Mouse (Mus musculus) ES-E14 (cell line): ENCODE data around the gene Clec16a. TPM values are rescaled to one million over a fixed set of nuclear protein-coding genes. Genes with fewer than 3 reads are reported as not detected.

Source experiments
- DNase-seq: peaks from one replicate; pipeline ENCODE4 v3.0.0-alpha.2; 2013; ENCODE audit warnings: low read depth, low spot score
- H3K27ac ChIP-seq: 2 replicates; pipeline ENCODE4 v1.5.1; 2012; ENCODE audit warnings: low read depth, mild to moderate bottlenecking, low read length, moderate library complexity, mixed read lengths; ENCODE audit not compliant: poor library complexity, insufficient read depth, severe bottlenecking
- H3K36me3 ChIP-seq: 2 replicates; pipeline ENCODE4 v1.6.1; 2012; ENCODE audit warnings: mild to moderate bottlenecking, low read length, moderate library complexity, mixed read lengths; ENCODE audit not compliant: control insufficient read depth, poor library complexity, insufficient read depth, severe bottlenecking
- H3K4me1 ChIP-seq, 2 experiments: fragments of 150-350 bp in 1 of 2; sonication (generic) in 1 of 2; 2 replicates each; pipeline ENCODE4 v1.6.1; 2012; ENCODE audit warnings: low read length in 2 of 2, mild to moderate bottlenecking in 1 of 2, mixed read lengths in 1 of 2; ENCODE audit not compliant: control insufficient read depth in 2 of 2, insufficient read depth in 2 of 2, poor library complexity in 1 of 2
- H3K4me3 ChIP-seq, 2 experiments: fragments of 150-350 bp in 1 of 2; sonication (generic) in 1 of 2; 2 replicates each; pipeline ENCODE4 v1.5.1; 2012; ENCODE audit warnings: low read length in 2 of 2, low read depth in 1 of 2, mild to moderate bottlenecking in 1 of 2, mixed read lengths in 1 of 2; ENCODE audit not compliant: insufficient read depth in 1 of 2, poor library complexity in 1 of 2, severe bottlenecking in 1 of 2
- H3K9ac ChIP-seq: 2 replicates; pipeline ENCODE4 v1.6.1; 2012; ENCODE audit warnings: low read depth, mild to moderate bottlenecking, low read length, mixed read lengths; ENCODE audit not compliant: poor library complexity, insufficient read depth, severe bottlenecking
- H3K9me3 ChIP-seq: fragments of 150-350 bp; sonication (generic); 2 replicates; pipeline ENCODE4 v1.6.1; 2012; ENCODE audit warnings: low read depth, mild to moderate bottlenecking, low read length; ENCODE audit not compliant: control insufficient read depth, insufficient read depth
- CHD2 ChIP-seq: IDR thresholded peaks from 2 replicates; pipeline ENCODE4 v1.6.1; 2014; ENCODE audit warnings: mild to moderate bottlenecking, low read depth, low read length, inconsistent platforms
- HCFC1 ChIP-seq: IDR thresholded peaks from 2 replicates; pipeline ENCODE4 v1.6.1; 2012; ENCODE audit warnings: low read length, inconsistent platforms, borderline replicate concordance; ENCODE audit not compliant: insufficient read depth
- MAFK ChIP-seq: IDR thresholded peaks from 2 replicates; pipeline ENCODE4 v1.6.1; 2014; ENCODE audit warnings: mild to moderate bottlenecking, low read depth, low read length, inconsistent platforms; ENCODE audit not compliant: insufficient read depth
- ZC3H11A ChIP-seq: IDR thresholded peaks from 2 replicates; pipeline ENCODE4 v1.6.1; 2012; ENCODE audit warnings: low read depth, mild to moderate bottlenecking, inconsistent platforms, low read length, borderline replicate concordance
- ZNF384 ChIP-seq: IDR thresholded peaks from 2 replicates; pipeline ENCODE4 v1.6.1; 2012; ENCODE audit warnings: low read depth, low read length, inconsistent platforms
- in situ Hi-C, 2 experiments: fragments of 600-800 bp; cut with MboI; formaldehyde crosslinking; loops; one replicate each; pipeline ENCODE4 v1.15.1; 2025; ENCODE audit warnings: low sequenced_read_pairs in 2 of 2, inconsistent platforms in 1 of 2; ENCODE audit not compliant: unreplicated experiment in 2 of 2
- total RNA-seq: library from RNA; depleted of rRNA; stranded (reverse); fragments of 300-350 nt; gene quantifications from 2 replicates; pipeline ENCODE4 v1.2.3, GENCODE M21; 2012

Clec16a gene
- total RNA-seq, 1 experiment: 14.6 TPM

- Histone ChIP-seq H3K27ac (no peak overlapping the region), H3K4me3 (peak overlapping the region; percentile 84 to 95), H3K9me3 (no peaks in the 10 kb centered on the region), H3K36me3 (no peaks in the 10 kb centered on the region), H3K4me1 (no peaks in the 10 kb centered on the region; a peak in 1 of 4 replicates), H3K9ac (peak overlapping the region; percentile 81)
- no peak for DNase-seq
- no peak for TF ChIP-seq MAFK
- in situ Hi-C loops: no loop called here
Measured at GRCm38 (mm10) chr16:10542266-10542665, 2.9 kb upstream of the Clec16a start.

- Histone ChIP-seq H3K4me1 (no peaks in the 10 kb centered on the region; a peak in 1 of 4 replicates), H3K27ac (no peak within 1 kb of the TSS), H3K9me3 (no peaks in the 10 kb centered on the region), H3K4me3 (peak within 1 kb of the TSS; percentile 84 to 95), H3K36me3 (no peaks in the 10 kb centered on the region), H3K9ac (peak within 1 kb of the TSS; percentile 81)
- TF ChIP-seq CHD2 (peak; percentile 59; the same call in 1 of the 2 replicates), MAFK (no peak), HCFC1 (peak; percentile 23; the same call in 1 of the 2 replicates), ZNF384 (no peak)
- DNase-seq: peak; percentile 96
- in situ Hi-C loops: no loop called here
Measured at GRCm38 (mm10) chr16:10542698-10543365, 2.3 kb upstream of the Clec16a start, which contains the start of gene Dexi. Gene Dexi, minus strand, starts transcription at chr16:10543054.

- no peak for DNase-seq
- Histone ChIP-seq H3K4me1 (no peaks in the 10 kb centered on the region; a peak in 2 of 4 replicates), H3K36me3 (no peaks in the 10 kb centered on the region), H3K27ac (no peak overlapping the region), H3K9me3 (no peaks in the 10 kb centered on the region), H3K9ac (no peak overlapping the region), H3K4me3 (no peak overlapping the region)
- in situ Hi-C loops: no loop called here
- TF ChIP-seq MAFK: no peak
- TF ChIP-seq ZNF384: no peak
- no peak for TF ChIP-seq HCFC1
- no peak for TF ChIP-seq CHD2
- TF ChIP-seq ZC3H11A: no peak
Measured at GRCm38 (mm10) chr16:10546865-10547264, 1.7 kb downstream of the Clec16a start.

GRCm38 (mm10) chr16:10548938-10549337 is 3.8 kb downstream of the Clec16a start:
- H3K4me3 ChIP-seq: no peak overlapping the region
- H3K36me3 ChIP-seq: no peaks in the 10 kb centered on the region
- TF ChIP-seq CHD2 (no peak), ZC3H11A (no peak), MAFK (no peak), HCFC1 (no peak), ZNF384 (no peak)
- DNase-seq: no peak
- no peaks in the 10 kb centered on the region for H3K9me3 ChIP-seq
- in situ Hi-C loops: no loop called here
- no peak overlapping the region for H3K27ac ChIP-seq
- no peaks in the 10 kb centered on the region; a peak in 1 of 4 replicates for H3K4me1 ChIP-seq
- H3K9ac ChIP-seq: no peak overlapping the region

GRCm38 (mm10) chr16:10549600-10549999 is 4.5 kb downstream of the Clec16a start:
- TF ChIP-seq MAFK (no peak), ZNF384 (no peak), ZC3H11A (no peak), HCFC1 (no peak), CHD2 (no peak)
- no peaks in the 10 kb centered on the region; a peak in 1 of 4 replicates for H3K4me1 ChIP-seq
- H3K27ac ChIP-seq: no peak overlapping the region
- no peak overlapping the region for H3K9ac ChIP-seq
- no peak for DNase-seq
- no peaks in the 10 kb centered on the region for H3K36me3 ChIP-seq
- in situ Hi-C loops: no loop called here
- H3K4me3 ChIP-seq: no peak overlapping the region
- no peaks in the 10 kb centered on the region for H3K9me3 ChIP-seq
